Mouse (Mus musculus) MEL (cell line): ENCODE results near the gene Elavl1. TPM values are rescaled to one million over a fixed set of nuclear protein-coding genes. Genes with fewer than 3 reads are reported as not detected.
"Not testable (repeated sequence)": the region's sequence is repeated elsewhere in the genome, so short reads cannot be mapped to it uniquely, and the experiment has no call there.

Experiments
- DNase-seq: peaks from one replicate; pipeline ENCODE4 v3.0.0; 2011; ENCODE audit warnings: low read depth, low spot score
- H3K27ac ChIP-seq: 2 replicates; pipeline ENCODE4 v1.5.1; 2012; ENCODE audit warnings: low read depth, mild to moderate bottlenecking, control low read depth, low read length, moderate library complexity; ENCODE audit not compliant: control insufficient read depth
- H3K27me3 ChIP-seq, 2 experiments: fragments of 150-350 bp in 1 of 2; sonication (generic) in 1 of 2; 2 replicates each; pipeline ENCODE4 v1.6.1; 2012; ENCODE audit warnings: low read length in 2 of 2, mild to moderate bottlenecking in 2 of 2, improper control_type of control experiment in 1 of 2, moderate library complexity in 1 of 2; ENCODE audit not compliant: insufficient read depth in 2 of 2, control insufficient read depth in 1 of 2
- H3K36me3 ChIP-seq, 2 experiments: 2 replicates each; pipeline ENCODE4 v1.6.1; 2012 to 2014; ENCODE audit warnings: low read length in 2 of 2, improper control_type of control experiment in 1 of 2, inconsistent platforms in 1 of 2, mild to moderate bottlenecking in 1 of 2; ENCODE audit not compliant: insufficient read depth in 2 of 2, control insufficient read depth in 1 of 2
- H3K4me1 ChIP-seq, 2 experiments: fragments of 150-350 bp in 1 of 2; sonication (generic) in 1 of 2; 2 replicates each; pipeline ENCODE4 v1.6.1; 2012; ENCODE audit warnings: low read length in 2 of 2, improper control_type of control experiment in 1 of 2, mild to moderate bottlenecking in 1 of 2; ENCODE audit not compliant: insufficient read depth in 2 of 2, control insufficient read depth in 1 of 2
- H3K4me3 ChIP-seq, 2 experiments: fragments of 150-350 bp in 1 of 2; sonication (generic) in 1 of 2; 2 replicates each; pipeline ENCODE4 v1.5.1; 2012; ENCODE audit warnings: low read depth in 2 of 2, low read length in 2 of 2, mild to moderate bottlenecking in 2 of 2, moderate library complexity in 2 of 2, control low read depth in 1 of 2, improper control_type of control experiment in 1 of 2; ENCODE audit not compliant: control insufficient read depth in 1 of 2, insufficient read depth in 1 of 2
- H3K79me2 ChIP-seq: 2 replicates; pipeline ENCODE4 v1.6.1; 2012; ENCODE audit warnings: mild to moderate bottlenecking, low read length, moderate library complexity; ENCODE audit not compliant: control insufficient read depth, poor library complexity, insufficient read depth
- H3K9ac ChIP-seq: 2 replicates; pipeline ENCODE4 v1.6.1; 2012; ENCODE audit warnings: low read depth, mild to moderate bottlenecking, control low read depth, low read length, moderate library complexity; ENCODE audit not compliant: control insufficient read depth, poor library complexity, severe bottlenecking
- H3K9me3 ChIP-seq: fragments of 150-350 bp; sonication (generic); replicated peaks from 2 replicates; pipeline ENCODE4 v1.6.1; 2012; ENCODE audit warnings: mild to moderate bottlenecking, low read length, improper control_type of control experiment, moderate library complexity; ENCODE audit not compliant: insufficient read depth
- BHLHE40 ChIP-seq: IDR thresholded peaks from 2 replicates; pipeline ENCODE4 v1.6.1; 2012; ENCODE audit warnings: low read depth, mild to moderate bottlenecking, inconsistent platforms, low read length, improper control_type of control experiment, borderline replicate concordance
- CTCF ChIP-seq, 3 experiments: IDR thresholded peaks in 2 of 3; conservative IDR thresholded peaks in 1 of 3; 2 replicates each; pipeline ENCODE4 v1.5.1; 2011 to 2012; ENCODE audit warnings: low read length in 3 of 3, low read depth in 2 of 3, mild to moderate bottlenecking in 2 of 3, improper control_type of control experiment in 1 of 3, inconsistent platforms in 1 of 3, mixed read lengths in 1 of 3, moderate library complexity in 1 of 3; ENCODE audit not compliant: control insufficient read depth in 1 of 3, insufficient read depth in 1 of 3, poor library complexity in 1 of 3, severe bottlenecking in 1 of 3
- ELF1 ChIP-seq: IDR thresholded peaks from 2 replicates; pipeline ENCODE4 v1.6.1; 2014; ENCODE audit warnings: low read depth, mild to moderate bottlenecking, inconsistent platforms, low read length, improper control_type of control experiment, moderate library complexity
- ETS1 ChIP-seq: IDR thresholded peaks from 2 replicates; pipeline ENCODE4 v1.6.1; 2012; ENCODE audit warnings: low read depth, mild to moderate bottlenecking, inconsistent platforms, low read length, improper control_type of control experiment, moderate library complexity
- GABPA ChIP-seq: IDR thresholded peaks from 2 replicates; pipeline ENCODE4 v1.6.1; 2012; ENCODE audit warnings: low read depth, mild to moderate bottlenecking, inconsistent platforms, low read length, improper control_type of control experiment, moderate library complexity
- GATA1 ChIP-seq: IDR thresholded peaks from 2 replicates; pipeline ENCODE4 v1.6.1; 2011; ENCODE audit warnings: low read depth, low read length, improper control_type of control experiment
- MAX ChIP-seq: IDR thresholded peaks from 2 replicates; pipeline ENCODE4 v1.6.1; 2011; ENCODE audit warnings: low read length, improper control_type of control experiment
- MAZ ChIP-seq: IDR thresholded peaks from 2 replicates; pipeline ENCODE4 v1.6.1; 2012; ENCODE audit warnings: low read depth, mild to moderate bottlenecking, inconsistent platforms, low read length, improper control_type of control experiment
- MEF2A ChIP-seq: IDR thresholded peaks from 2 replicates; pipeline ENCODE4 v1.6.1; 2014; ENCODE audit warnings: low read depth, mild to moderate bottlenecking, inconsistent platforms, low read length, improper control_type of control experiment; ENCODE audit not compliant: poor library complexity, insufficient replicate concordance, severe bottlenecking; ENCODE audit errors: extremely low read depth
- MYB ChIP-seq: IDR thresholded peaks from 2 replicates; pipeline ENCODE4 v1.6.1; 2011; ENCODE audit warnings: mild to moderate bottlenecking, low read depth, low read length, improper control_type of control experiment
- MYC ChIP-seq: IDR thresholded peaks from 2 replicates; pipeline ENCODE4 v1.6.1; 2011; ENCODE audit warnings: low read depth, mild to moderate bottlenecking, low read length, improper control_type of control experiment, moderate library complexity
- NELFE ChIP-seq: IDR thresholded peaks from 2 replicates; pipeline ENCODE4 v1.6.1; 2011; ENCODE audit warnings: low read depth, low read length, improper control_type of control experiment
- NRF1 ChIP-seq: IDR thresholded peaks from 2 replicates; pipeline ENCODE4 v1.6.1; 2014; ENCODE audit warnings: low read depth, mild to moderate bottlenecking, inconsistent platforms, low read length, improper control_type of control experiment, moderate library complexity; ENCODE audit not compliant: poor library complexity, insufficient read depth, severe bottlenecking
- POLR2AphosphoS2 ChIP-seq: IDR thresholded peaks from 2 replicates; pipeline ENCODE4 v1.6.1; 2011; ENCODE audit warnings: low read length, improper control_type of control experiment
- POLR2AphosphoS5 ChIP-seq: IDR thresholded peaks from 2 replicates; pipeline ENCODE4 v1.6.1; 2012; ENCODE audit warnings: low read depth, borderline replicate concordance, mild to moderate bottlenecking, inconsistent platforms, low read length, moderate library complexity, mixed read lengths
- RAD21 ChIP-seq: IDR thresholded peaks from 2 replicates; pipeline ENCODE4 v1.6.1; 2011; ENCODE audit warnings: mild to moderate bottlenecking, low read depth, low read length, improper control_type of control experiment
- SIN3A ChIP-seq: IDR thresholded peaks from 2 replicates; pipeline ENCODE4 v1.6.1; 2012; ENCODE audit warnings: low read length, improper control_type of control experiment, inconsistent platforms
- UBTF ChIP-seq: IDR thresholded peaks from 2 replicates; pipeline ENCODE4 v1.6.1; 2012; ENCODE audit warnings: low read depth, mild to moderate bottlenecking, inconsistent platforms, low read length, improper control_type of control experiment, moderate library complexity, borderline replicate concordance; ENCODE audit not compliant: insufficient read depth
- USF2 ChIP-seq, 2 experiments: IDR thresholded peaks; 2 replicates each; pipeline ENCODE4 v1.6.1; 2011 to 2012; ENCODE audit warnings: improper control_type of control experiment in 2 of 2, low read length in 2 of 2, borderline replicate concordance in 1 of 2, inconsistent platforms in 1 of 2, low read depth in 1 of 2, mild to moderate bottlenecking in 1 of 2; ENCODE audit not compliant: insufficient read depth in 1 of 2
- ZMIZ1 ChIP-seq: IDR thresholded peaks from 2 replicates; pipeline ENCODE4 v1.6.1; 2012; ENCODE audit warnings: low read depth, mild to moderate bottlenecking, inconsistent platforms, low read length, improper control_type of control experiment, moderate library complexity
- polyA plus RNA-seq, 2 experiments: library from polyadenylated mRNA; stranded (reverse) in 1 of 2; unstranded in 1 of 2; fragments of >175 nt in 1 of 2; fragments of >200 nt in 1 of 2; gene quantifications; 2 replicates each; pipeline versions ENCODE4 v1.2.1 to v1.2.4; 2012; ENCODE audit warnings: low replicate concordance in 2 of 2, low read depth in 1 of 2; ENCODE audit not compliant: insufficient read length in 2 of 2, insufficient read depth in 1 of 2, missing spikeins in 1 of 2
- total RNA-seq: library from RNA; depleted of rRNA; stranded (reverse); fragments of 300-350 nt; gene quantifications from 2 replicates; pipeline ENCODE4 v1.2.3, GENCODE M21; 2012

Elavl1 gene
- total and polyA plus RNA-seq, 3 experiments: 64.2 to 77.4 TPM; not detected in 1

- no peak for TF ChIP-seq MAX
- no peak for TF ChIP-seq MYB
- Histone ChIP-seq H3K79me2 (no peaks in the 10 kb centered on the region), H3K4me1 (no peaks in the 10 kb centered on the region; a peak in 1 of 4 replicates), H3K27ac (no peak overlapping the region), H3K27me3 (no peaks in the 10 kb centered on the region), H3K4me3 (no peak overlapping the region), H3K9me3 (no peaks in the 10 kb centered on the region), H3K36me3 (peaks cover 0 to 2% of the 10 kb centered on the region in 2 experiments; a peak in 2 of 4 replicates), H3K9ac (no peak overlapping the region)
- no peak for DNase-seq
These were observed 29.3 kb upstream of the Elavl1 start for GRCm38 (mm10) chr8:4354516-4354915.

GRCm38 (mm10) chr8:4353741-4354140 is 28.5 kb upstream of the Elavl1 start:
- Histone ChIP-seq H3K27me3 (no peaks in the 10 kb centered on the region), H3K4me3 (no peak overlapping the region), H3K27ac (no peak overlapping the region), H3K9me3 (no peaks in the 10 kb centered on the region), H3K79me2 (no peaks in the 10 kb centered on the region), H3K36me3 (peaks cover 0 to 2% of the 10 kb centered on the region in 2 experiments; a peak in 2 of 4 replicates), H3K9ac (no peak overlapping the region), H3K4me1 (no peaks in the 10 kb centered on the region; a peak in 1 of 4 replicates)
- TF ChIP-seq ELF1 (no peak), MEF2A (no peak), MYC (no peak), USF2 (IDR thresholded peaks at IDR 0.05; ENCODE audit: borderline replicate concordance in 1 of 2, insufficient read depth in 1 of 2, low read depth in 1 of 2, low read length in 2 of 2) (no peak), BHLHE40 (no peak), MAX (no peak)
- DNase-seq: no peak

DNA sequence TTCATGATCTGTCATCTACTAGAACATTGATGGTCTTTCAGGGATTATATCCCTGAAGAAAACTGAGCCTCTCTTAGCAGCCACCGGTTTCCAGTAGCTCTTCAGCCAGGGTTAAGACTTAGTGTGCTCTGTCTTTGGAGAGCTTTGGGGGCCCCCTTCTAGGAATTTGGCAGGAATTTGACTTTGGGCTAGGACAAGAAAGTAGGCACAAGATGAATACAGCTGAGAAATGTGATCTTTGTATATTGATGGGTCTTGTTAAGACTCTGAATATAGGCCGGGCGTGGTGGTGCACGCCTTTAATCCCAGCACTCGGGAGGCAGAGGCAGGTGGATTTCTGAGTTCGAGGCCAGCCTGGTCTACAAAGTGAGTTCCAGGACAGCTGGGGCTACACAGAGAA is 27.3 kb upstream of the Elavl1 start:
- not testable (repeated sequence) for H3K9ac ChIP-seq, H3K27me3 ChIP-seq, H3K36me3 ChIP-seq, H3K27ac ChIP-seq, H3K79me2 ChIP-seq, DNase-seq, H3K4me3 ChIP-seq, H3K4me1 ChIP-seq, H3K9me3 ChIP-seq

DNA sequence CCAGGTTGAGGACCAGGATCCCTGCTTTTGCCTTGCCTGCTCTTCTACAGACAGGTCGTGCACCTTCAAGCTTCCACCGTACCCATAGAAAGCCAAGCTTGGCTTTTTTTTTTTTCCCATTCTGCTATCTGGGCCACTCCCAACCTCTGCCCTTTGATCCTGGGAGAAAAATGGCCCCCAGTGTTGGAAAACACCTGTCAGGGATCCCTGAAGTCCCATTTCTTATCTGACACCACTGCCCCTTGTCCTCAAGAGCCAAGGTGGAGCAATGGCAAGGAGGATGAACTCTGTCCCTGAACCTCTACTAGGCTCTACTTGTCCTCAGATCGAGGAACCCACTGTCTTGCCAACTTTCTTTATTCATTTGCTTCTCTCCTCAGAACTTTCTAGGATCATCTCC is 25.4 kb upstream of the Elavl1 start:
- Histone ChIP-seq H3K4me3 (no peak overlapping the region), H3K27ac (no peak overlapping the region), H3K36me3 (no peaks in the 10 kb centered on the region), H3K79me2 (no peaks in the 10 kb centered on the region), H3K4me1 (no peaks in the 10 kb centered on the region), H3K9ac (no peak overlapping the region), H3K27me3 (no peaks in the 10 kb centered on the region), H3K9me3 (no peaks in the 10 kb centered on the region)
- DNase-seq: no peak
- TF ChIP-seq RAD21: no peak
- no peak for TF ChIP-seq BHLHE40
- no peak for TF ChIP-seq GABPA
- TF ChIP-seq ZMIZ1: no peak
- no peak for TF ChIP-seq NELFE
- no peak for TF ChIP-seq ETS1
- TF ChIP-seq POLR2AphosphoS5: no peak
- TF ChIP-seq NRF1: no peak
- no peak for TF ChIP-seq SIN3A
- TF ChIP-seq GATA1: no peak
- no peak for TF ChIP-seq POLR2AphosphoS2
- no peak for TF ChIP-seq MAZ
- TF ChIP-seq UBTF: no peak
- no peak for TF ChIP-seq USF2 (IDR thresholded peaks at IDR 0.05; ENCODE audit: borderline replicate concordance in 1 of 2, insufficient read depth in 1 of 2, low read depth in 1 of 2, low read length in 2 of 2)
- no peak for TF ChIP-seq CTCF (IDR thresholded peaks at IDR 0.05 in 2 of 3, conservative IDR thresholded peaks at IDR 0.05 in 1 of 3; ENCODE audit: control insufficient read depth in 1 of 3, insufficient read depth in 1 of 3, low read depth in 2 of 3, low read length in 3 of 3, poor library complexity in 1 of 3, severe bottlenecking in 1 of 3)
